ENCODE assay signal across 8 mouse cellular contexts in genomic region chr5:32322146-32322811, GRCm38 (mm10).
DNase-seq lines count a peak whose midpoint lies in the region; ATAC-seq and TF ChIP-seq lines count a peak whose summit lies in the region.

No protein-coding gene starts in this region.

- intact Hi-C loops in left cerebral cortex, adult 2 months (cut with DNase I) = loop anchor here (1.0 to 5.0 kb wide), 3 partner anchors 140 to 335 kb away; no protein-coding TSS in a partner anchor

- no peak overlapping the region for H3K27ac ChIP-seq in left cerebral cortex, adult 2 months
- H3K27ac ChIP-seq in embryonic facial prominence, embryonic 11.5 days (replicated peaks; ENCODE audit: low read depth, low read length) = no peak overlapping the region
- H3K27ac ChIP-seq in hindbrain, embryonic 10.5 days = no peak overlapping the region
- H3K27ac ChIP-seq in midbrain, embryonic 11.5 days (ENCODE audit: low read depth, low read length) = no peak overlapping the region

- WGBS in embryonic facial prominence, embryonic 11.5 days = 51% methylated on average over 7 of the region's 7 CpGs
- WGBS in hindbrain, embryonic 10.5 days = 58% methylated on average over 7 of the region's 7 CpGs
- 53% methylated on average over 7 of the region's 7 CpGs for WGBS in midbrain, embryonic 11.5 days

- no peaks in the 10 kb centered on the region for H3K27me3 ChIP-seq in embryonic facial prominence, embryonic 11.5 days (ENCODE audit: control insufficient read depth, insufficient read depth, low read length)
- H3K27me3 ChIP-seq in hindbrain, embryonic 10.5 days (ENCODE audit: insufficient read depth, poor library complexity, severe bottlenecking) = no peaks in the 10 kb centered on the region
- H3K27me3 ChIP-seq in midbrain, embryonic 11.5 days (ENCODE audit: control insufficient read depth, insufficient read depth, low read length) = no peaks in the 10 kb centered on the region

- no peak for ATAC-seq in embryonic facial prominence, embryonic 11.5 days (replicated peaks; ENCODE audit: insufficient number of reproducible peaks, low FRiP score, low TSS enrichment, low read depth)
- no peak for ATAC-seq in midbrain, embryonic 11.5 days (ENCODE audit: low FRiP score)

- H3K9me3 ChIP-seq in embryonic facial prominence, embryonic 11.5 days (replicated peaks; ENCODE audit: control insufficient read depth, low read length) = no peaks in the 10 kb centered on the region
- no peaks in the 10 kb centered on the region for H3K9me3 ChIP-seq in hindbrain, embryonic 10.5 days
- no peaks in the 10 kb centered on the region for H3K9me3 ChIP-seq in midbrain, embryonic 11.5 days (ENCODE audit: control insufficient read depth, low read length)

- H3K4me1 ChIP-seq in embryonic facial prominence, embryonic 11.5 days (ENCODE audit: control insufficient read depth, insufficient read depth, low read length) = no peaks in the 10 kb centered on the region
- H3K4me1 ChIP-seq in hindbrain, embryonic 10.5 days (replicated peaks) = no peaks in the 10 kb centered on the region; the same call in 1 of the 2 replicates
- no peaks in the 10 kb centered on the region for H3K4me1 ChIP-seq in midbrain, embryonic 11.5 days (ENCODE audit: control insufficient read depth, insufficient read depth, low read length)

- no peak overlapping the region for H3K4me3 ChIP-seq in left cerebral cortex, adult 2 months
- H3K4me3 ChIP-seq in embryonic facial prominence, embryonic 11.5 days (ENCODE audit: low read depth, low read length) = no peak overlapping the region
- H3K4me3 ChIP-seq in hindbrain, embryonic 10.5 days = no peak overlapping the region
- H3K4me3 ChIP-seq in midbrain, embryonic 11.5 days (ENCODE audit: low read depth, low read length) = no peak overlapping the region

- no peaks in the 10 kb centered on the region for H3K36me3 ChIP-seq in embryonic facial prominence, embryonic 11.5 days (replicated peaks; ENCODE audit: control insufficient read depth, insufficient read depth, low read depth, low read length)
- H3K36me3 ChIP-seq in hindbrain, embryonic 10.5 days = no peaks in the 10 kb centered on the region
- H3K36me3 ChIP-seq in midbrain, embryonic 11.5 days (ENCODE audit: control insufficient read depth, insufficient read depth, low read length) = no peaks in the 10 kb centered on the region

- TF ChIP-seq CTCF in left cerebral cortex, adult 2 months (IDR thresholded peaks at IDR 0.05) = peak; percentile 91

- peak; percentile 51 to 67 for DNase-seq in left cerebral cortex, adult 2 months (ENCODE audit: extremely low spot score in 1 of 2, low spot score in 2 of 2)
- DNase-seq in left cerebral cortex, adult 8-10 months (ENCODE audit: low spot score in 2 of 2) = no peak
- peak; percentile 33 for DNase-seq in adrenal gland, adult 8-10 months
- DNase-seq in embryonic facial prominence, embryonic 11.5 days (ENCODE audit: low spot score) = peak; percentile 67
- DNase-seq in hindbrain, embryonic 10.5 days (ENCODE audit: low spot score) = peak; percentile 25
- peak; percentile 44 for DNase-seq in layer of hippocampus, adult 9-11 months
- DNase-seq in midbrain, embryonic 11.5 days (ENCODE audit: low spot score, missing footprints) = peak; percentile 88
- peak; percentile 42 for DNase-seq in thymus, postnatal 14 days

- no peak overlapping the region for H3K4me2 ChIP-seq in embryonic facial prominence, embryonic 11.5 days (ENCODE audit: low read depth, low read length)
- no peak overlapping the region for H3K4me2 ChIP-seq in midbrain, embryonic 11.5 days

- H3K9ac ChIP-seq in embryonic facial prominence, embryonic 11.5 days (replicated peaks; ENCODE audit: low read length) = no peak overlapping the region
- no peak overlapping the region for H3K9ac ChIP-seq in midbrain, embryonic 11.5 days (ENCODE audit: low read length)

Comparison
In these comparisons a context has a peak if more than half of its experiments do, and no peak if none do; other contexts are left out.
1. DNase-seq: peak in left cerebral cortex, adult 2 months (2 of 2), adrenal gland, adult 8-10 months (single experiment), embryonic facial prominence, embryonic 11.5 days (single experiment), hindbrain, embryonic 10.5 days (single experiment), layer of hippocampus, adult 9-11 months (single experiment), midbrain, embryonic 11.5 days (single experiment) and thymus, postnatal 14 days (single experiment); none in left cerebral cortex, adult 8-10 months (0 of 2).